Mouse (Mus musculus) megakaryocyte, adult 5-6 weeks (primary cell): ENCODE results near the gene Habp2. TPM values are rescaled to one million over a fixed set of nuclear protein-coding genes. Genes with fewer than 3 reads are reported as not detected.
A peak's percentile ranks its signal among the peaks of the same experiment; 100 is the strongest.

Source experiments
- ATAC-seq: 2 replicates; pipeline ENCODE4 v1.8.0; 2016; ENCODE audit warnings: mild to moderate bottlenecking, inconsistent platforms; ENCODE audit not compliant: poor library complexity, severe bottlenecking
- total RNA-seq, 2 experiments: library from RNA; stranded (forward) in 1 of 2; stranded (reverse) in 1 of 2; fragments of 153-499, 151-499 nt in 1 of 2; fragments of 221-1000, 200-1000 nt in 1 of 2; gene quantifications; 2 replicates each; pipeline versions ENCODE4 v1.2.3 to v1.2.4; 2015 to 2017

The Habp2 gene
- total RNA-seq, 2 experiments from 2014 or later: not detected

- peak; percentile 89 for ATAC-seq
These were observed 7.9 kb downstream of the Habp2 start for GRCm38 (mm10) chr19:56294654-56295399.

DNA sequence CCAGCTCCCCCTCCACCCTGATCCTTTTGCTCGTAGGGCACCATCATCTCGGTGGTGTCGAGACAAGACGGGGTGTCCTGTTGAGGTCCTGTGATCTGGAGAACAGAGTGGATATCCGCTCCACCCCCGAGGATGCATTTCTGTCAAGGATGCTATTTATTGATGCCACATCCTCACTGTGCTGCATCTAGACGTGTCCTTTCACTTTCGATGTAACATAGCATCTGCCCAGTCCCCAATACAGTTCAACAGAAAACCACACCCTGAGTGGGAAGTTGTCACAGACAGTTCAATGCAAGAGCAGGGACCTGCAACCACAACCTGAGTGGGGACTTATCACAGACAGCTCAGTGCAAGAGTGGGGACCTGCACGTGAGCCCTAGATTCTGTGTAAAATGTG, 9.7 kb downstream of the Habp2 start:
- peak; percentile 41; the same call in 1 of the 2 replicates for ATAC-seq

DNA sequence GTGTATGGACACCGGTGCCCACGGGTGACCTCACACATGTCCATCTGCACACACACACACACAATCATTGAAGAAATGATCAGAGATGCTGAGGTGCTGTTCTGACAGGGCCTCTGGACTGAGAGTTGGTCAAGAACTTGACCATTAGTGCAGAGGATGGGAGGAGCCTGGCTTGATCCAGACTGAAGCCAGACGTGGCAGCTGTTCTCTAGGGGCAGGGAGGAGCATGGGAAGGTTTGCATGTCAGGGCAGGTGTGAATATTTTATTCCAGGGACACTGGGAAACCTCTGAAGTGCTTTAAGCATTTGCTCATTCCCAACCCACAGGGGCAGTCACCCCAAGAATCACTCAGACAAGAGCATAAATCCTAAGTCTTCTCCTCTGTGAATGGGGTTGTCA, 10.3 kb downstream of the Habp2 start:
- ATAC-seq: no peak

GRCm38 (mm10) chr19:56300835-56301234, 13.9 kb downstream of the Habp2 start:
- no peak for ATAC-seq

DNA sequence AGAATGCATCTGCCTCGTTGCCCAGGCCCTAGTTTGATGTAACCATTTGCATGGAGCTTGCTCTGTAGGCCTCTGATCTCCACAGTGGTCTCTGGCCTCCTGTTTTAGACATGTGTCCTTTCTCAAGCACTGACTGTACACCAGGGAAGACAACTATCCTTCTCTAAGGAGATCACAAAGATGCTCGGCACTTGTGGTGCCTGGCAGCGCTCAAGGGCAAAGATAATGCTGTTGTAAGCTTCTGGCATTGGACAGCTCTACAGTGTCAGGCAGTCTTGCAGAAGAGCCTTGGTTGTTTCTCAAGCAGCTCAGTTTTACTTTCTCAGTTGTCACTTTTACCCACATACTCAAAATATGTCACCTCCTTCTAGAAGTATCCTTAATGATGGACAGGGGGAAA, 29.6 kb downstream of the Habp2 start:
- no peak for ATAC-seq

DNA sequence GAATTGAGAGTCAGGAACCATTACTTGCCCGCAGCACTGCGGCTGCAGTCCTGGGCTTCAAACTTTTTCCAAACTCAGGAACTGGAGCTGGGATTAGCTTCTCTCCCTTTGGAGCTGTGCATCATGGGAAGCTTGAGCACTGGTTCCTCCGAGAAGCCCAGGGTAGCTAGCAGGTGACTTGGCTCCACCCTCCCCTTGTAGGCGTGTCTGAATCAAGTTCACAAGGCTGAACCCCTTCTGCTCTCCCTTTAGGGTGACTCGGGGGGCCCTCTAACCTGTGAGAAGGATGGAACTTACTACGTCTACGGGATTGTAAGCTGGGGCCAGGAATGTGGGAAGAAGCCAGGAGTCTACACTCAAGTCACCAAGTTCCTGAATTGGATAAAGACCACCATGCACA, 32.3 kb downstream of the Habp2 start:
- no peak for ATAC-seq

- ATAC-seq: no peak
These were observed 32.7 kb downstream of the Habp2 start for GRCm38 (mm10) chr19:56319629-56320028.

DNA sequence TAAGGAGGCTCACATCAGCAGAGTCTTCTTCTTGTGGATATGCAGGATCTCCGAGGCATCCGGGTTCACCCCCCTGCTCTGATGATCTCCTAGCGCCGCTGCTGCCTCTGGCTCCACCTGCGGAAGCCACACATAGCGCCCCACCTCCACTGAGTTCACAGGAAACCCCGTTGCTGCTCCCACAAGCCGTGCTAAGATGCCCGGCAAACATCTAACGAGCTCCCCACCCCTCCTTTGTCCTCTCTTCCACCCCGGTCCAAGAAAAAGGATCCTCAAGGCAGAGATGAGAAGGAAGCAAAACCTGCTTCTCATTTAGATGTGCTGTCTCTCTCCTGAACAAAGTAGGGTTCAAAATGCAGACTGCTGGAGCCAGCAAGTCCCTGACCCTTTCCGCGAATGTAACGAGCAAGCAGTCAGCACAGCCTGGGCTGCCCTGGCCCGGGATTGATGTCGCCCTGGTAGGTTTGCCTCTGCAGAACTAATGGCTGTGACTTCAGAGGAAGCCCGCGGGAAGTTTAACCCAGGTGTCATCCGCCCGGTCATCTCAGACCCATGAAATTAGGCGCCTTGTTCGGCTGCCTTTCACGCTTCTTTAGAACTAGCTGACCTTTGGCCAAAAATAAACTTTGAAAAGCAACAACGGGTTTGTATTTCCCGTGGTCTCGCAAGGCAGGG, 33.4 kb downstream of the Habp2 start:
- peak; percentile 62 for ATAC-seq

DNA sequence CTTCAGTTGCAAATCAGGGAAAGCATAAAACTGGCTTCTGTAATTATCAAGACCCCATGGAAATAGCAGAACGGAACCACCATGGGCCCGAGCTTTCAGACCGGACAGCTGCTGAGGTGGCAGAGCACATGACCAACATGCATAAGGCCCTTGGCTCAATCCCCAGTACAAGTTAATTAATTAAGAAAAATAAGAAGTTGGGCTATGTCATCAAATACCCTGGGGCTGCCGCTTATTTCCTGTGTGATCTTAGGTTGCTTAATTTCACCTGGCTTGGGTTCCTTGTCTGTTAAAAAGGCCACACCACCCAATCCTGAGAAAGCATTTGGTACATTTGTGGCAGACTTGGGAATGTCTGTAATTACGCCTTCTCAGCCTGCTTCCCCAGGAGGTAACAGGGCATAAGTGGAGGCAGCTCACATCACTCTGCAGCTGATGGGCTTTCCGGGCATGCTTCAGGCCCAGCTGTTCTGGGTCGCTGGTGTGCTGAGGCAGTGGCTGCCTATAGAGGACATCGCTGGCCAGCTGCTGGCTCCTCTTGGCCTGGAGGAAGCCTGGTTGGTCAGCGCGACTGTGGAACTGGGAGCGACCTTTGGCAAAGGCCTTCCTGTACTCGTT, 34.5 kb downstream of the Habp2 start:
- ATAC-seq: no peak

DNA sequence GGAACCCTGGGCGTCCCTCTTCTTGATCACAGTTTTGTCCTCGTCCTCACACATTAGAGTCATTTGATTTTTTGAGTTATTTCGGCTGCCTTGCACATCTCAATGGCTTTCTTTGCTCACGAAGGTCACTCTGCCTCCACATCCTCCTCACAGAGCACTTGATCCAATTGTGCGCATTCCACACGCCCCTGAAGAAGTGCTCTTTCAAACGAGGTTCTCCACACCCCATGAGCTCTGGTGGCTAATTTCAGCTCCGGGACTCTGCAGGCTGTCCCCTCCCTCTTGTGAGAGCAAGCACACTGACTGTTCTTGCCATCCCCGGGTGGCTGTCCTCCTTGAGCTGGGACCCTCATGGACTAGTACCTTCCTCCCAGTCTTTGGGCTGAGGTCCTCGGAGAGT, 38.7 kb downstream of the Habp2 start:
- no peak for ATAC-seq

DNA sequence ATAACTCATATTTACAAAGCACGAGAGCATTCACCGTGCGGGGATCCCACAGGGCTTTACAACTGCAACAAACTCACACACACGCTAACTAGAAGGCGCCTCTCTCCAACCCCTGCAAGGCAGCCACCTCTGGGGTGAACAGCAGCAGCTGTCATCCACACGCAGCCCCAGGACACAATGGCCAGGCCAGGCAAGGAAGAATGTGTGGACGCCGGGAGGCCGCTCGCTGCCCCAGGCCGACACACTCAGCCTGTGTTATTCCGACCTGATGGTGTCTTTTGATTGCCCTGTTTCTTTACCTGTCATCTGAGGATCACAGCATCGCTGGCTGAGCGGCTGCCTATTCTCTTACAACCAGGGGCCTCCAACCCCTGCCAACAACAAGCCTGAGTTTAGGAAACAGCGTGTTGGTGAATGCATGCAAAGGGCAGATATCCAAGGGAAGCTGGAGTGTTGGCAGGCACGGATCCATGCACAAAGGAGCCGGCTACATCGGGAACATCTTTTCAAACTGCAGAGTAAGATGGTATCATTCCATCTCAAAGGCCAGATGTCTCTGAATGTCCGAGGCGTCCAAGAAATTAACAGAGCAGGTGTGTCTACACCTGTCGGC, 39.4 kb downstream of the Habp2 start:
- ATAC-seq: no peak

GRCm38 (mm10) chr19:56336321-56336720, 49.4 kb downstream of the Habp2 start:
- no peak for ATAC-seq

GRCm38 (mm10) chr19:56336826-56337225, 49.9 kb downstream of the Habp2 start:
- ATAC-seq: no peak

GRCm38 (mm10) chr19:56342006-56342405, 55.1 kb downstream of the Habp2 start:
- ATAC-seq: no peak

GRCm38 (mm10) chr19:56343869-56344563, 57.1 kb downstream of the Habp2 start:
- no peak for ATAC-seq

DNA sequence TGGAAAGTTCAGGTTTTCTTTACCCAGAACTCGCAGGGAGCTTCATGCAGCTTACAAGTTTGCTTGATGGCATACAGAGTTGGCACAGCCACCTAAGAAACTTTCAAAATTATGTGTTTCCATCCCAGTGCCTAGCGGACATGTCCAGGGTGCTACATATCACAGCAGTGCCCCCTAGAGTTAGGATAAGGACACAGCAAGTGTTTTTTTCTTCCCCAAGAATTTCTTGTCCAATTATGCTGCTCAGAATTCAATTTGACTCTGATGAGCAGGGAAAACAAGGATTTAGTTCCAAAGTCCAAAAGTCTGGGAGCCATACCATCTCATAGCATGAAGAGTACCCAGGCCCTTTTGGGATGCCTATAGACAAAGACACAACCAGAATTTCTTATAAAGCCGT, 59.1 kb downstream of the Habp2 start:
- ATAC-seq: peak; percentile 49; the same call in 1 of the 2 replicates

- no peak for ATAC-seq
These were observed 59.8 kb downstream of the Habp2 start for GRCm38 (mm10) chr19:56346750-56347149.

DNA sequence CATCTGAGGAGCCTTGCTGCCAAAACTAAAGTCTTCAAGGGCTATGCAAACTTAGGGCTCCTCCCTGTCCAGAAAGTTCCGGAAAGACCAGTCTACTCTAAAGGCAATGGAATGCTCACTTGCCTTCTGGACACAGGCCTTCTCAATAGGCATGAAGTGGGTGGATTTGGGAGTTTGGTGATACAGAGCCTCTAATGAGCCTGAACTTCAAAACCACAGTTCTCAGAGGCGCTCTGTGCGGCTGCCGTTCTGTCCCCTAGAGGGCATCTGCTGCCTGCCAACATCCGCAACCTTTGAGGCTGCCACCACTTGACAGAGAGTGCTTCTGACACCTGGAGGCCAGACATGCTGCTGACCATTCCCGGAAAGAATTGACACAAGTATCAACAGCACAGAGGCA, 62.4 kb downstream of the Habp2 start:
- ATAC-seq: peak; percentile 43; the same call in 1 of the 2 replicates

- no peak for ATAC-seq
These were observed 66.8 kb downstream of the Habp2 start for GRCm38 (mm10) chr19:56353689-56354088.

DNA sequence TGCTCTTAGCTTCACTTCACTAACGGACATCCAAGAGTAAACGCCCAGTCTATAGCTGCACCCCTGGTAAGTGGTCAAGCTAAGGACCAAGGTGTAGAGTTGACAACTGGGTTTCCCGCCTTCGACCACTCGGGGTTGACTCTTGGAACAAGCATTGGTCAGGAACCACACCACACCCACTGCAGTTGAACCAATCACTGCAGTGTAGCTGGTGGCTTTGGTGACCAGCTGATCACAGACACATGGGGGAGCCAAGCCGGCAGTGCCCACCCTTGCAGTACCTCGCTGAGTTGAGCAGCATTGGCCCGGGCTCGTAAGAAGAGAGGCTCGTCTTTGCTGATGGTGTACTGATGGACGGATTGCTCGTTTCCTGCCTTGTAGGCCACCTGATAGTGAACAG, 68.3 kb downstream of the Habp2 start:
- no peak for ATAC-seq
